Mouse (Mus musculus): ENCODE measurements around the gene Trmt10a. TPM values are rescaled to one million over a fixed set of nuclear protein-coding genes. Genes with fewer than 3 reads are reported as not detected.

Gene Trmt10a
- total RNA-seq, 2 experiments from 2014 or later, result 1.9 to 2.0 TPM

DNA sequence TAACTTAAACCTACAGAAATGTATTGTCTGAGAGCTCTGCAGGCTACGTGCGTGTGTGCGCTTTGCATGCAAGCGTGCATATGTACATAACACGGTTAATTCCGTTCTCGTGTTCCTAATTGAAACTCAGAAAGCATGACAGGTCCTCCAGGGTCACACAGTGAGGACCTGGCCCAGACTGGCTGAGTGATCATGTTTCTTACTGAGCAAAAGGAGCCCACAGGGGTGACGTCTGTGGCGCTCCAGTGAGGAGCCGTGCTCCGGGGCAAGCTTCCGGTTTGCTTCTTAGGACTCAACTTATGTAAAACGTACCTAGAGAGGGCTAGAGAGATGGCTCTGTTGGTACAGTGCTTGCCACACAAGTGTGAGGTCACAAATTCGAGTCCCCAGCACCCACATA lies 53.8 kb downstream of the Trmt10a start:
- no peak for DNase-seq

DNA sequence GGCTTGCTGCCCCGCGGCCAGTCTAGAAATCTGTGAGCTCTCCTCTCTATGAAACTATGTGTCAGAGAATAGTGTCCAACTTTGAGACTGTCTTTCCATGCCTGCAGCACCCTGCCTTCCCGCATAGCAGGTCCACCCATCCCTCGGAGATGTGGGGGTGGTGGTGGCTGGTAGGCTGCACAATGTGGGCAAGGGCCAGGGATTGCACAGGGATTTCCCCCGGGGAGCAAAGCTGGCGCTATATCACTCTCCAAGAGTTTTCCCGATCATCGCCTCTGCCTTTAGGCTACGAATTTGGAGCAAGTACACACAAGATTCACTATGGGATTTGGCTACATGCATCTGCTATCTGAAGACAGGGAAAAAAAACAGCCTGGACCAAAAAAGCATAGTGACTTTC lies 54.3 kb downstream of the Trmt10a start:
- no peak for DNase-seq

DNA sequence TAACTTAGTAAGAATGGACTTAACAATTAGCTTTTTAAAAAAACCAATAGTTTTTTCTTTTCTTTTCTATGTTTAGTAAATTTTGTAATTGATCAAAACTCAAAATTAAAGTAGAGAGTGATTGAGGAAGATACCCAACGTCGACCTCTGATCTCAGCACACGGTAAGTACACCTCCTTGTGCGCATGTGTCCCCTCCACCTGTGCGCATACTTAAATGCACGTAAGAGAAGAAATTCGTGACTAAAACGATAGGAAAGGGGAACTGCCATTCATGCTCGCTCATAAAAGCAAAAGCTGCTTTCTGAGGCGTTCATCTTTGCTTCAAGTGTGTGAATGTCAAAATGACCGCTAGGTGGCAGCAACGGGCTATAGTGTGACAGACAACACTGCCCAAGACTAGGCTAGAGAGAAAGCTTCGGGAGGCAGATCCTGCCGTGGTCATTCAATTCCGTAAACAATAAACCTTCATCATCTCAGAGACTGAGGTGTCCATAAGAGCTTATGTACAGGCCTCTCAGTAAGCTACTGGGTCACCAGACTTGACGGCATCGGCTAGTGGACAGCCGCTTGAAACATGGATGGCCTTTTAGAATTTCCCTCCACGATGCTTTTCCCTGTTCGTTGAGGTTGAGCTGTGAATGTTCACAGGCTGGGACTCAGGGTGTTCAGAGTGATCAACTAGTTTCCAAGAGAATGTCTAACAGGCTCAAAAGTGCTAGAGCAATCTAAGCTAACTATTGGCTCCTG lies 54.9 kb downstream of the Trmt10a start:
- DNase-seq, result peak; percentile 77 to 93

DNA sequence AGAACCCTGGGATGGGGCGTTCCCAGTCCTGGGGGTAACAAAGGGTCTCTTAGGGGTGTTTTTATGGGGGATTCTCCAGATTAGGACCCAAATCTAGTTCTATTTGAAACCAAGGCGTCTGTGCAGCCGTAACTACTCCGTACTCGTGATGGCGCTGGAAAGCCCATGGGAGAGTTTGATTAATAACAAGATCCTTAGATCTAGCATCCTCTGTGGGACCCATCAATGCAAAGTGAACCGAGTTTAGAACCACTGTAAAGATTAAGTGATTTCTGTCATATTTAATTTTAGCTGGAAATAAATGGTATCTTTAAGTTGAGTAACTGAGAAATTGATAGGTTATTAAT lies 55.4 kb downstream of the Trmt10a start:
- DNase-seq, result no peak

DNA sequence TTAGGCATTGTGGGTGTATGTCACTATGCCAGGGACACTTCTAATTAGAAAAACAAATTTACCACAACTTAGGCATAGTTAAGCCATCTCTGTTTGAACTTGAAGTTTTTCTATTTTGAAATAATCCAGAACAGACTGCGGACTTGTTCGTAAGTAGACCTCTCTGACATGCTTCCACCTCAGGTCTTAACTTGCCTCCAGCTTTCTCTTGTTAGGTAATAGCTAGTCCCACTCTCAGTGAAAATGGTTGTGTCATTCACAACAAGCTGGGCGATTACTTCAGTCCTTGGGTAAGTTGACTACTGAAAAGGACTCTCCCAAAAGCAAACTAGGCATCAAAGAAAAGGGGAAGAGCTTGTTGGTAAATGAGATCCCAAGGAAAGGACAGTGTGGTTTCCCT lies 65.6 kb downstream of the Trmt10a start:
- DNase-seq, result no peak

Other genes starting within 250 kb of the Trmt10a start
- gene Lamtor3, start 224.9 kb upstream of the Trmt10a start, total RNA-seq (2021), result 10 to 100 TPM; 93.5 to 93.8 TPM
- 1 to 10 TPM; 5.4 to 9.7 TPM for gene Dapp1, start 161.9 kb upstream of the Trmt10a start, total RNA-seq (2021)
- 10 to 100 TPM; 37.3 to 51.9 TPM for gene 1110002E22Rik, start 78.4 kb upstream of the Trmt10a start, total RNA-seq (2021)
- 1 to 10 TPM; 1.1 to 1.2 TPM for gene Gm5105, start 76.1 kb upstream of the Trmt10a start, total RNA-seq (2021)
- 1 to 10 TPM; 7.3 to 7.8 TPM for gene Mttp, start 1.5 kb downstream of the Trmt10a start, total RNA-seq (2021)
- not detected for gene 4930579F01Rik, start 50.4 kb downstream of the Trmt10a start, total RNA-seq (2021)
- gene Adh7, start 74.3 kb downstream of the Trmt10a start, total RNA-seq (2021), result under 1 TPM; 0.45 to 0.93 TPM
- 10 to 100 TPM; 31.3 to 42.9 TPM for gene Adh1, start 117.5 kb downstream of the Trmt10a start, total RNA-seq (2021)
- not detected for gene Adh6a, start 169.8 kb downstream of the Trmt10a start, total RNA-seq (2021)
- 1 to 10 TPM; 1.2 to 2.2 TPM for gene Adh6b, start 198.3 kb downstream of the Trmt10a start, total RNA-seq (2021)